Mouse (Mus musculus) brain, embryonic 14.5 days (tissue): ENCODE results near the gene Ntrk3.

ENCODE experiments used
- CTCF ChIP-seq: fragments of 200-500 bp; IDR thresholded peaks from 2 replicates; pipeline ENCODE4 v1.5.1; 2012; ENCODE audit warnings: inconsistent platforms, mild to moderate bottlenecking, moderate library complexity, borderline replicate concordance; ENCODE audit not compliant: insufficient read depth, insufficient read length; ENCODE audit errors: extremely low read depth
- POLR2A ChIP-seq: fragments of 200-500 bp; IDR thresholded peaks from 2 replicates; pipeline ENCODE4 v1.6.1; 2012; ENCODE audit warnings: mild to moderate bottlenecking, inconsistent platforms, borderline replicate concordance; ENCODE audit not compliant: poor library complexity, insufficient read depth, insufficient read length, severe bottlenecking; ENCODE audit errors: extremely low read depth

DNA sequence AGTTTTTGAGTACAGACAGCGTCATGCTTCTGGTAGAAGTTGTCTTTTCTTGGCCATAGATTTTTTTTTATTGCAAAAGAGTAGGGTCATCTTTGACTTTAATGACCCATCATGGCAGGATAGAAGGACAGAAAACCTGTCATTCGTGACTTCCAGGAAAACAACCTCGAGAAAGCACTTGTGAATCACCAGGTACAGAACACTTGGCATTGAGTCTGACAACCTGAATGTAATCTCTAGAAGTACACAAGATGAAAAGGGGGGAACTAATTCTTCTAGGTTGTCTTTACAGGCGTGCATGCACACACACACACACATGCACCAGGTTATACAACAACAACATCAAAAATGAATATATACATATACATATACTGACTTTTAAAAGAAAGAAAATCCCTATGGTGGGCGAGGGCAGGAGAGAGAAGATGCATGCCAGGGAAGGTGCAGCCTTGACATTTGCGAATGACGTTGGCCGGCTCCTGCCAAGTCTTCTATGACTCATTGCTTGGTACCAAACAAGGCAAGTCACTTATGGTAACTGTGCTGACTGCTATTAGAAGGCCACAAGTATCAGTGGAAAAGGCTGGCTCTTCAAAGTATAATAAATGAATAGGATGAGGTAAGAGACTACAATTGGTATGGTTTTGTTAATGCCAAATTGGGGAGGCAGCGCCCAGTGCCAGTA lies 217.4 kb downstream of the Ntrk3 start:
- no peak for TF ChIP-seq CTCF
- TF ChIP-seq POLR2A, result no peak
